Mouse (Mus musculus) heart, embryonic 14.5 days (tissue): ENCODE measurements around the gene Atg7. TPM values are rescaled to one million over a fixed set of nuclear protein-coding genes. Genes with fewer than 3 reads are reported as not detected.
A peak's percentile ranks its signal among the peaks of the same experiment; 100 is the strongest.

ENCODE experiments used
- ATAC-seq: fragments of 200-750 bp; cut with Nextera tagmentation; 2 replicates; pipeline ENCODE4 v1.8.0; 2017; ENCODE audit warnings: low read depth, moderate TSS enrichment; ENCODE audit not compliant: insufficient number of reproducible peaks, insufficient read depth, low FRiP score
- H3K27ac ChIP-seq, 2 experiments: fragments of 200-500 bp in 1 of 2; fragments of 300-500 bp in 1 of 2; sonication (generic) in 1 of 2; replicated peaks in 1 of 2; 2 replicates each; pipeline ENCODE4 v1.5.1; 2012 to 2014; ENCODE audit warnings: low read depth in 2 of 2, low read length in 2 of 2, control low read depth in 1 of 2, mild to moderate bottlenecking in 1 of 2, mixed read lengths in 1 of 2; ENCODE audit not compliant: control insufficient read depth in 1 of 2, insufficient read depth in 1 of 2
- H3K27me3 ChIP-seq: fragments of 300-500 bp; sonication (generic); 2 replicates; pipeline ENCODE4 v1.6.1; 2014; ENCODE audit warnings: mild to moderate bottlenecking, low read length, control low read depth; ENCODE audit not compliant: control insufficient read depth, insufficient read depth
- H3K36me3 ChIP-seq: fragments of 300-500 bp; sonication (generic); 2 replicates; pipeline ENCODE4 v1.6.1; 2014; ENCODE audit warnings: mild to moderate bottlenecking, control low read depth, low read length, mixed read lengths; ENCODE audit not compliant: control insufficient read depth, insufficient read depth
- H3K4me1 ChIP-seq, 2 experiments: fragments of 200-500 bp in 1 of 2; fragments of 300-500 bp in 1 of 2; sonication (generic) in 1 of 2; 2 replicates each; pipeline ENCODE4 v1.6.1; 2012 to 2014; ENCODE audit warnings: low read length in 2 of 2, control low read depth in 1 of 2, mixed read lengths in 1 of 2; ENCODE audit not compliant: control insufficient read depth in 2 of 2, insufficient read depth in 2 of 2
- H3K4me2 ChIP-seq: fragments of 300-500 bp; sonication (generic); 2 replicates; pipeline ENCODE4 v1.6.1; 2014; ENCODE audit warnings: mild to moderate bottlenecking, low read length
- H3K4me3 ChIP-seq, 2 experiments: fragments of 200-500 bp in 1 of 2; fragments of 300-500 bp in 1 of 2; sonication (generic) in 1 of 2; 2 replicates each; pipeline ENCODE4 v1.5.1; 2012 to 2014; ENCODE audit warnings: low read length in 2 of 2, mild to moderate bottlenecking in 2 of 2, control low read depth in 1 of 2, low read depth in 1 of 2, moderate library complexity in 1 of 2; ENCODE audit not compliant: control insufficient read depth in 1 of 2, insufficient read depth in 1 of 2
- H3K9ac ChIP-seq: fragments of 300-500 bp; sonication (generic); 2 replicates; pipeline ENCODE4 v1.6.1; 2014; ENCODE audit warnings: mild to moderate bottlenecking, low read length
- H3K9me3 ChIP-seq: fragments of 300-500 bp; sonication (generic); 2 replicates; pipeline ENCODE4 v1.6.1; 2016; ENCODE audit warnings: low read length, control low read depth; ENCODE audit not compliant: control insufficient read depth
- WGBS: fragments of 180-500 bp; shearing (Covaris S2); extraction: QIAGEN DNeasy Blood & Tissue Kit; methylation state at CpG from one replicate; pipeline ENCODE4 v1.1.7; 2014; 5-methylcytosine and 5-hydroxymethylcytosine counted together
- polyA plus RNA-seq: library from polyadenylated mRNA; unstranded; fragments of >200 nt; fragmentation: Nextera tagmentation; extraction: Ambion mirVana; gene quantifications from 2 replicates; pipeline ENCODE4 v1.2.1, GENCODE M21; 2014

Gene Atg7
- polyA plus RNA-seq, 1 experiment from 2014 or later = 18.1 TPM

GRCm38 (mm10) chr6:114833791-114834346 lies 191.0 kb downstream of the Atg7 start:
- peak; percentile 48; the same call in 1 of the 2 replicates for ATAC-seq

GRCm38 (mm10) chr6:114835344-114835743 lies 192.4 kb downstream of the Atg7 start:
- no peaks in the 10 kb centered on the region for H3K36me3 ChIP-seq
- no peak overlapping the region for H3K4me3 ChIP-seq
- H3K4me1 ChIP-seq = peaks cover 37 to 53% of the 10 kb centered on the region in 2 experiments
- H3K9ac ChIP-seq = no peak overlapping the region
- no peaks in the 10 kb centered on the region for H3K9me3 ChIP-seq
- no peak for ATAC-seq
- H3K27ac ChIP-seq = no peak overlapping the region
- no peak overlapping the region for H3K4me2 ChIP-seq
- WGBS = 85% methylated on average over 7 of the region's 7 CpGs
- no peaks in the 10 kb centered on the region for H3K27me3 ChIP-seq

More at GRCm38 (mm10) chr6:114833791-114834346, 191.0 kb downstream of the Atg7 start:
- Histone ChIP-seq H3K36me3 (no peaks in the 10 kb centered on the region), H3K9ac (no peak overlapping the region), H3K27ac (peak overlapping the region; percentile 30 to 68), H3K9me3 (no peaks in the 10 kb centered on the region), H3K27me3 (no peaks in the 10 kb centered on the region), H3K4me3 (no peak overlapping the region), H3K4me2 (no peak overlapping the region), H3K4me1 (peaks cover 28 to 38% of the 10 kb centered on the region in 2 experiments)
- WGBS = 56% methylated on average over 4 of the region's 4 CpGs

- no peaks in the 10 kb centered on the region for H3K36me3 ChIP-seq
- WGBS = 95% methylated on average over 1 of the region's 1 CpGs
- H3K27ac ChIP-seq = no peak overlapping the region
- no peaks in the 10 kb centered on the region for H3K9me3 ChIP-seq
- H3K9ac ChIP-seq = no peak overlapping the region
- H3K4me2 ChIP-seq = no peak overlapping the region
- no peak for ATAC-seq
- no peaks in the 10 kb centered on the region for H3K27me3 ChIP-seq
- H3K4me3 ChIP-seq = no peak overlapping the region
- H3K4me1 ChIP-seq = peaks cover 37 to 55% of the 10 kb centered on the region in 2 experiments
Observed at GRCm38 (mm10) chr6:114835752-114836151, 192.9 kb downstream of the Atg7 start.

GRCm38 (mm10) chr6:114836433-114836832 lies 193.5 kb downstream of the Atg7 start:
- Histone ChIP-seq H3K9ac (no peak overlapping the region), H3K27ac (peak overlapping the region in 1 of 2 experiments; percentile 4; a peak in 2 of 4 replicates), H3K36me3 (no peaks in the 10 kb centered on the region), H3K4me1 (peaks cover 37 to 61% of the 10 kb centered on the region in 2 experiments), H3K27me3 (no peaks in the 10 kb centered on the region), H3K4me3 (no peak overlapping the region), H3K9me3 (no peaks in the 10 kb centered on the region), H3K4me2 (no peak overlapping the region)
- no peak for ATAC-seq
- WGBS = 89% methylated on average over 3 of the region's 3 CpGs

- Histone ChIP-seq H3K4me2 (no peak overlapping the region), H3K9me3 (peaks cover 3% of the 10 kb centered on the region; the same call in 1 of the 2 replicates), H3K9ac (no peak overlapping the region), H3K4me3 (no peak overlapping the region), H3K4me1 (peaks cover 27 to 40% of the 10 kb centered on the region in 2 experiments), H3K27ac (peak overlapping the region; percentile 5 to 37), H3K27me3 (no peaks in the 10 kb centered on the region), H3K36me3 (no peaks in the 10 kb centered on the region)
- no peak for ATAC-seq
- WGBS = 44% methylated on average over 4 of the region's 4 CpGs
Observed at GRCm38 (mm10) chr6:114838872-114839271, 196.0 kb downstream of the Atg7 start.

- Histone ChIP-seq H3K9ac (no peak overlapping the region), H3K4me3 (no peak overlapping the region), H3K9me3 (peaks cover 3% of the 10 kb centered on the region; the same call in 1 of the 2 replicates), H3K4me1 (peaks cover 21 to 38% of the 10 kb centered on the region in 2 experiments), H3K36me3 (no peaks in the 10 kb centered on the region), H3K27ac (no peak overlapping the region), H3K4me2 (no peak overlapping the region), H3K27me3 (no peaks in the 10 kb centered on the region)
- WGBS = 81% methylated on average over 7 of the region's 7 CpGs
- no peak for ATAC-seq
Observed at GRCm38 (mm10) chr6:114840012-114840411, 197.1 kb downstream of the Atg7 start.

GRCm38 (mm10) chr6:114842131-114842530 lies 199.2 kb downstream of the Atg7 start:
- no peak overlapping the region for H3K27ac ChIP-seq
- H3K9ac ChIP-seq = no peak overlapping the region
- H3K27me3 ChIP-seq = no peaks in the 10 kb centered on the region
- H3K36me3 ChIP-seq = no peaks in the 10 kb centered on the region
- H3K4me2 ChIP-seq = no peak overlapping the region
- WGBS = 73% methylated on average over 3 of the region's 3 CpGs
- H3K9me3 ChIP-seq = peaks cover 3% of the 10 kb centered on the region; the same call in 1 of the 2 replicates
- peaks cover 15 to 36% of the 10 kb centered on the region in 2 experiments for H3K4me1 ChIP-seq
- ATAC-seq = no peak
- no peak overlapping the region for H3K4me3 ChIP-seq

GRCm38 (mm10) chr6:114842863-114843262 lies 200.0 kb downstream of the Atg7 start:
- WGBS = 89% methylated on average over 2 of the region's 2 CpGs
- ATAC-seq = no peak

More at GRCm38 (mm10) chr6:114842863-114843262, 200.0 kb downstream of the Atg7 start:
- no peak overlapping the region for H3K27ac ChIP-seq
- H3K4me3 ChIP-seq = no peak overlapping the region
- H3K4me1 ChIP-seq = peaks cover 14 to 34% of the 10 kb centered on the region in 2 experiments
- H3K9me3 ChIP-seq = peaks cover 3% of the 10 kb centered on the region; the same call in 1 of the 2 replicates
- no peak overlapping the region for H3K9ac ChIP-seq
- H3K4me2 ChIP-seq = no peak overlapping the region
- no peaks in the 10 kb centered on the region for H3K36me3 ChIP-seq
- H3K27me3 ChIP-seq = no peaks in the 10 kb centered on the region
